Mouse (Mus musculus): ENCODE results near the gene Rarg.

Rarg gene

GRCm38 (mm10) chr15:102256431-102257201, 701 bp downstream of the Rarg start:
- no peak for DNase-seq

DNA sequence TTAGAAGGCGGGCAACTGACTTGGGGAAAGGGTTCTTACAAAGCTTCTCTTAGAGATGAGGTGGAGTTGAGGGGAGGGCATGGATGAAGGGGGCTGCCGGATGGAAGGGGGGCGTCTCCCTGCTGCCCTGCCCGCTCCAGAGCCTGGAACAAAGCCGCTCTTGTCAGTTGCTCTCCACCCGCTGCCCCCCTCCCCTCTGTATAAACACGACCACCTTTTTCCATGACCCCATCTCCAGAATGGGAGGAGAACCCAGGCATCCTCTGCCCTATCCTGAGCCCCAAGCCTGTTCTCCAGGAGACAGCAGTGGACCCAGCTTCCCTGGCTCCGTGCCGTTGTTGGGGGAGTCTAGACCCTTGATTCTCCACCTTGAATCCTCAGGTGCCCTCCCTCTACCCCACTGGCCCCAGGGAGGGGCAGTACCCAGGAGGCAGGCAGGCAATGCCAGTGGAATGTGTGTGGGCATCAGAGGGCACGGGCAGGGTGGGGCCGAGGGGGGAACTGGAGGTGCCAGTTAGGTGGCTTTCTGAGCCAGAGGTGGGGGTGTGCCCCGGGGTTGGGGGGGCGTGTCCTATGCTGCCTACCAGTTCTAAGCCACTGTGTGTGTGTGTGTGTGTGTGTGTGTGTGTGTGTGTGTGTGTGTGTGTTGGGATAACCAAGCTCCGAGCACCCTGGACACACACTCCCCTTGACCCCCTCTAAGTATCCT, 1.6 kb downstream of the Rarg start:
- DNase-seq, result peak; percentile 70 to 83

GRCm38 (mm10) chr15:102250521-102250920, 6.8 kb downstream of the Rarg start:
- no peak for DNase-seq

GRCm38 (mm10) chr15:102249967-102250366, 7.3 kb downstream of the Rarg start:
- DNase-seq, result no peak

DNA sequence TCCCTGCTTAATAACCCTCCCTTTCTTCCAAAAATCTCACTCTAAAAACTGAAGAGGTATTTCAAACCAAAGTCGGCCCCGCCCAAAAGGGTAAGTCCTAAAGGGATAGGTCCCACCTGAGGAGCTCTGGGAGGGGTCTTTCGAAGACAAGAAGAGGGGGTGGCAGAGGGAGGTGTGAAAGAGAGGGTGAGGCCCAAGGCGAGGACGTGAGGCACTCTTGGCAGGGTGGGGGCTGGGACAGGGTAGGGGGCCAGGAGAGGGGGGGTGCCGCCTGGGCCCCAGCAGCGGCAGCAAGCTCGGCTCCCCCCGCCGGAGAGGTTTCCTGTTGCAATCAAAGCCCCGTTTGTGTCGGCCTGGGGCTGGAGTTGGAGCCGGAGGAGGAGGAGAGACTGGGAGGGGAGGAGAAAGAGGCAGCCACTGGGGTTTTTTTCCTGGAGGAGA, 8.0 kb downstream of the Rarg start:
- DNase-seq, result peak; percentile 64 to 79

DNA sequence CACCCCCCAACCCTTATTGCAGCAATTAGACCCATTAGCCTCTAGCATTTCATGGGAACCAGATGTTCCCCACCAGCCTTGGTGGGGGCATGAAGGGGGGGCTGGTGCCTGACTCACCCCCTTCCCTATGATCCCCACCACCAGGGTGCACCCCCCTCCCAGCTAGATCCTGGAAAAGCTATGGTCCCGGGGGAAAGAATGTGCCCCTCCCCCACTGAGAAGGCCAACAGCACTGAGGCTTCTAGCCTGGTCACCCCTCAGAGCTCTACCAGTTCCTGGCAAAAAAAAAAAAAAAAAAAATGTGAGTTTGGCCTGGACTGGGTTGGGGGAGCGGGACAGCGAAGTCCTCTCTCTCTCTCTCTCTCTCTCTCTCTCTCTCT, 8.5 kb downstream of the Rarg start:
- DNase-seq, result peak in 1 of 2 experiments; percentile 44

GRCm38 (mm10) chr15:102248131-102248811, 9.0 kb downstream of the Rarg start:
- peak in 1 of 2 experiments; percentile 14 for DNase-seq

DNA sequence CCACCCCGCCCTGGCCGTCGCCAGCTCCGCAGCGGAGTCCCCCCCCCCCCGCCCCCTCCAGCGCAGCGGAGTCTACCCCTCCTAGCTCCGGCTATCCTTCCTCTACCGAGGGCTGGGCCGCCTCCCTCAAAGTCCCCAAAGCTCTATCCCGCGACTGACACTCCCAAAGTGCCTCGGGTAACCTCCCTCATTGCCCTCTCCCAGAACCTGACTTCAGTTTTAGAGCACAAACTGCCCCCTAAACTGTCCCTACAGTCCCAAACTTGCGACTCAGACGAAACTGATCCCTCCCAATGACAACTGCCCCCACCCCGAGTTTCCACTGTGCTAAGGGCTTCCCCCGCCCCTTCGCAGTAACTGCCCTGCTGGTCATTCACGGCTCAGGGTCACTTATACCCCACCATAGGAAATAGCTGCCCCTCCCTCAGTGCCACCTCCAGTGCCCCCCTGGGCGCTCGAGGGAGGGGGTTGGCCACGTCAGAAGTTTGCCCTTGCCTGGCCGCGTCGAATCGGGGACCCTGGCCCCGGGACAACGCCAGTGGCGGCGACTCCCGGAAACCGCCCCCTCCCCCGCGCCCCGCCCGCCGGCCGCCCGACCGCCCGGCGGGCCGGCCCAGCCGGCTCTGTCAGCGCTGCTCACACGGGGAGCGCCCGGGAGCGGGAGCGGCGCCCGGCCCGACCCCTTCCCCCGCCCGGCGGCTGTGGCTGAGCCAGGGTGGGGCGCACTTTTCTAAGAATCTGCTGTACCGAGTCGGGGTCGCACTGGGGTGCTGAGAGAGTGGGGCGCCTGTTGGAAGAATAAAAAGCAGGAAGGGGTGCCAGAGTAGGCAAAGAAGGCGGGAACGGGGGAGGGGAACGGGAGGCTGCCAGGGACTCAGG, 9.8 kb downstream of the Rarg start:
- peak; percentile 85 to 90 for DNase-seq

DNA sequence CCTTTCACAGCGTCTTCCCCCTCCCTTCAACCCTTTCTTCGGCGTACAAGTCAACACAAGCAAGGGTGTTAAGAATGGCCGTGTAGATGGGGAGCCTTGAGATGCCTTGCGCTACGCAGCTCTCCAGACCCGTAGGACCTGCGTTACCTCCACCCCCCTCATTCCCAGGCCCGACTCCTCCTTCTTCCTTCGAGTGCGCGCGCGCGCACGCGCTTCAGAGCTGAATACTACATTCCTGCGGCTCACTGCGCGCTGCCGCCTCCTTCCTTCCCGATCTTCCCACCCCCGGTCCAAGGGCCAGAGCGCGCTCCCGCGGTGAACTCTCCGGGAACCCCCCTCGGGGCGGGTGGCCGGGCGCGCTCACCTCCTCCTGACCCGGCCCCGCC, 10.5 kb downstream of the Rarg start:
- DNase-seq, result peak; percentile 97 to 99

DNA sequence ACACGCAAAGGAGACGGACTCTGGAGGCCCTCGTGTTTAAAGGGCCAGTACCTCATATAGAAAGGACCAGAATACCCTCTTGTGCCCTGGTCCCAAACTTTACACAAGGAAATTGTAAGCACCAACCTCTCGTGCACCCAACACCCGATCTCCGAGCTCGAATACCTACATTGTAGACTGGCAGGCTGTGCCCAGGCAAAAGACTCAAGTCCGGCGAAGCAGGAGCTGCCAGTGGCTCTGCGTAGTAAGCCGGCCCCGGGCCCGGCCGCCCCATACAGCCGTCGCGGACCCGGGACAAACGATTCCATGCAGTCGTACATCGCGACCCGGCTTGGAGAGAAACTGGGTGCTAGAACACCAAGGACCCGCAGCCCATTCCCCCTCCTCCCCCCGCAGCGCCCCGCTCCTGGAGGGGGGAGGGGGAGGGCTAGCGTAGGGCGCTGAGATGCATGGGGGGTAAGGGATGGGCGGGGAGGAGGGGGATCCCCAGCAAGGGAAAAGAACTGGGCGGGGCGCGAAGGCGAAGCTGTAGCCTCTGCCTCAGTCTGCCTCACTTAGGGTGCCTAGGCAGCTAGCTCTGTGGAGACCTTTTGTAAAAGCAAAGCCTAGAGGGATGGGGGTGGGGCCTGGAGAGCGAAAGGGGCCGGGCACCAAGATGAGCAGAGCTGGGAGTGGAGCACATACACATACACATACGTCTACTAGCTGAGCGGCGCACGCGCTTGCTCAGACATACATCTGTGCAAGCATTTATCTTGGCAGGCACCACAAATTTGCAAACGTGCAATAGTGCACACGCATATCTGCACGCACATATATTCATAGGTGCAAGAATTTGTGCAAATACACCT, 11.2 kb downstream of the Rarg start:
- DNase-seq, result peak; percentile 86 to 90

DNA sequence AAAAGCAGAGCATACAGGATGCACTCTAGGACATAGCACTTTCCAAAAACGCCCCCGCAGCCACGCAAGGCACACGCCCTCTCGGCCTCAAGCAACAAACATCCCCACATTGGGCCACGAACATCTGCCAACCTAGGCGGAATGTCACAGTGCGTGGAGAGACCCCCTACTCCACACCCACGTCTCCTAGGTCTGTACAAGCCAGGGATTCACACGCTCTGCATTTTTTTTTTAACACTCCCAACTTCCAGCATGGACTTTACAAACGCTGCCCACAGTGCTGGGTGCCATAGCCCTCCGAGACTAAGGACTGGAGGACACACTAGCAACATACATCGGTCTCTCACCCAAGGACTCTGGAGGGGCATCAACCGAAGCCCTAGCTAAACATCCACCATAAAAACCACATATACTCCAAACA, 11.8 kb downstream of the Rarg start:
- DNase-seq, result peak in 1 of 2 experiments; percentile 46

DNA sequence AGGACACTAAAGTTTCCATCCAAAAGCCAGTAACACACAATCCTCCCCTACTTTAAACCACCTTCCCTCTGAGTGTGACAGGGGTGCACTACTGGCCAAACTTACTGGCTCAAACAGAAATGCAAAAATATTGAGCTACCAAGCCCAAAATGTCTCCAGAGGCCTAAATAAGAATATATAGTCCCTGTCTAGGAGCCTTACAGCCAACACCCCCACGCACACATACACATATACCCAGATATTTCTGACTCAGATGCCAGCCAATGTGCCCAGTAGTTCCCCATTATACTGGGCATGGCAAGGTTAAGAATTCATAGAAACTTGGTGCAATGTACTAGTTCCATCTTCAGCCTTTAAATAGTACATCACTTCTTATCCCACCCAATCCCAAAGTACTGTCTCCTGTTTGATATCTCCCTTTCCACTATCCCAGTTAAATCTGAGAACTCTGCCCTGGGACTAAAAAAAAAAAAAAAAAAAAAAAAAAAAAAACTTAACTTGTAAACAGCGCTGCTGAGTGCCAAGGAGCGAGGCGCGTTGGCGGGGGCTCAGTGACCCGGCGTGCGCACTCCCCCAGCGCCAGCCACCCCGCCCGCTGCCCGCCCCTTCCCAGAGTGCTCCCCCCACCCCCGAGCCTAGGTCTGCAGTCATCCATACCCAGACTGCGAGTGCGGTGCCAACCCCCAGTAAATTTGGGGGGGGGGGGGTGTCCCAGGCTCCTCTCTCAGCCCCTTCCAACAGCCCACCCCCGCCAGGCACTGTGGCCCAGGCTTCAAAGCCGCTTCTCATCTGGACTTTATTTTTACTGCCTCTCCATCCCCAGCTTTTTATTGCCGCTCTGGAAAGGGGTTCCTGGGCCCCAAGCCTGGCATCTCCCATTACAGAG, 12.8 kb downstream of the Rarg start:
- peak in 1 of 2 experiments; percentile 72 for DNase-seq

DNA sequence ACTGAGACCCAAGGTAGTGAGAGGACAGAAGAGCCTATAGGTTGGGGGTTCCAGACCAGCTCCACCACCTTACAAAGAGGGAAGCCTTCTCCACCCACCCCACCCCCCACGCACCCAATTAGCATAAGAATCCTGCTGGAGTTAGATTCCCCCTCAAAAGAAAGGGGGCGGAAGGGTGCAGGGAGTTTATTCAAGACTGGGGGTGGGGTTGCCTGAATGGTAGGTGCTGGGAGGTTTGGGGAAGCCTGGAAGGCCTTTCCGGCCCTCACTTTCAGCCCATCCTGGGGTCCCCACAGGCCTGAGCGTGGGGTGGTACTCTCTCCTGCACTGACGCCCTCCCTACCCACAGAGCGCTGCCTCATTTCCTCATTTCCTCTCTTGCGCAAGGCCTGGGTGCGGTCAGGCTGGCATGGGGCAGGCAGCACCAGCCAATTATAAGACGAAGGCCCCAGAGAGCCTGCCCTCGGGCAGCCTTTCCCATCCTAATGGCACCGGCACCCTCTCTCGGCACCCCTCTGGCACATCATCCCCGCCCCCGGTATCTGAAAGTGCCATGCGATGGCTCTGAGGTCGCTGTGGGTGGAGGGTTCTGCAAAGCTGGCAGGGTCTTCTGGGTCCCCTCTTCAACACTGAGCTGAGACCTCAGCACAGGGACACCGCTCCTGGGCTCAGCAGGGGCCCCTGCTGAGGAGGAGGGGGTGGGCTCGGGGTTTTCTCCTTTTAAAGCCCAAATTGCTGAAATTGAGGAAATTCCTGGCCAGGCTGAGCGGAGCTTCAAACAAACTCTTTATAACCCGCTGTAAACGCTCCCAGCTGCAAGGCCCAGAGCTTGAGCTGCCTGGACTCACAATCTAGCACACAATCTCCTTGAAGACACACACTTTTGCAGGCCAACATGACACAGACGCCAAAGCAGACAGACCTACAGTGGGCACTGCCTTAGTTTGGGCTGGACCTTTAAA, 13.8 kb downstream of the Rarg start:
- peak; percentile 90 for DNase-seq

GRCm38 (mm10) chr15:102242404-102243228, 14.7 kb downstream of the Rarg start:
- DNase-seq, result no peak

GRCm38 (mm10) chr15:102240607-102241006, 16.7 kb downstream of the Rarg start:
- DNase-seq, result peak; percentile 67 to 84

GRCm38 (mm10) chr15:102239851-102240250, 17.5 kb downstream of the Rarg start:
- DNase-seq, result no peak

- peak; percentile 85 to 88 for DNase-seq
Measured at GRCm38 (mm10) chr15:102239260-102239590, 18.1 kb downstream of the Rarg start.

- no peak for DNase-seq
Measured at GRCm38 (mm10) chr15:102238543-102239259, 18.6 kb downstream of the Rarg start.
